Mouse (Mus musculus): ENCODE measurements at regions not wholly inside any gene's neighbourhood (a gene's known extent, or its start where the extent isn't known, plus 50 kb on each side); places are given as distances from the start of the nearest gene placed in this dataset.
"Not testable (repeated sequence)": the region's sequence is repeated elsewhere in the genome, so short reads cannot be mapped to it uniquely, and the experiment has no call there.

DNA sequence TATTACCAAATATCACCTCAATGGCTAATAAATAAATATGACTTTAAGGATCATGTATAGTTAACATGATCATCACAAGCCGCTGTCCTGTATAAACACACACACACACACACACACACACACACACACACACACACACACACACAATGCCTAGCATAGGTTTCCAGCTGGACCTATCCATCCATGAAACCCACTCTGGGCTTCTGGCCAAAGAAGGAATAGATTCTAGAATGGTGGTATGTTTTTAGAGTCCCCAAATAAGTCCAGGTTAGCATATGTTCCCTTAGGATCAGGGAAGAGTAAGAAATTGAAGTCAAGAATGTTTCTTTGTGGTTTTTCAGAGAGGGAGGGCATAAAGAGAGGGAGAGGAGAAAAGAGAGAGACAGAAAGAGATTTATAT is 110.6 kb upstream of the Ndn start:
- Histone ChIP-seq H3K9ac (ENCODE audit: low read depth, low read length) (no peak overlapping the region), H3K4me1 (ENCODE audit: control insufficient read depth, insufficient read depth, low read length) (no peaks in the 10 kb centered on the region), H3K9me3 (ENCODE audit: control insufficient read depth, low read length) (no peaks in the 10 kb centered on the region), H3K27ac (ENCODE audit: low read depth, low read length) (no peak overlapping the region), H3K27me3 (ENCODE audit: control insufficient read depth, insufficient read depth, low read length) (no peaks in the 10 kb centered on the region), H3K4me3 (ENCODE audit: low read length) (no peak overlapping the region), H3K4me2 (replicated peaks; ENCODE audit: low read depth, low read length) (no peak overlapping the region), H3K36me3 (ENCODE audit: control insufficient read depth, insufficient read depth, low read length) (no peaks in the 10 kb centered on the region)
- WGBS, result 79% methylated on average over 1 of the region's 1 CpGs
- no peak for ATAC-seq (ENCODE audit: low FRiP score, low TSS enrichment)

DNA sequence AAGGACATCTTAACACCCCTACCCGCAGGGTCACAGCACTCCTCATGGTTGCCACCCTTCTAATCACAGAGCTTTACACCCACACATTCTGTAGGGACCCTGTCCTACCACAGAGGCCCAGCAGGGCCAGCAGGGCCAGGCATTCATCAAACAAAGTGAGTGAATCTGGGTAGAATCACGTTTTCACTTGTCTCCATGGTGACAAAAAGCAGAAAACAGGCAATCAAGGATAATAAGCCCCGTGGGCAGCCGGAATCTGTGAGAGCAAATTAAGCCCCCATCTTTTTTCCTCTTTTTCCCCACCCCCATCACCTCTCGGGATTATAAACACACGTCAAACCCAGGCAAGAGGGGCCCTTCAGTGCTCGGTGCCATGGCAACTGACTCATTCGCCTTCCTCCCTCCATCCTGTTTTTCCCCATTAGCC is 84.7 kb upstream of the Ndn start:
- no peak overlapping the region for H3K27ac ChIP-seq (ENCODE audit: low read depth, low read length)
- no peak overlapping the region for H3K4me3 ChIP-seq (ENCODE audit: low read length)
- 46% methylated on average over 8 of the region's 8 CpGs for WGBS
- H3K9me3 ChIP-seq (ENCODE audit: control insufficient read depth, low read length), result no peaks in the 10 kb centered on the region
- H3K27me3 ChIP-seq (ENCODE audit: control insufficient read depth, insufficient read depth, low read length), result no peaks in the 10 kb centered on the region
- H3K4me2 ChIP-seq (replicated peaks; ENCODE audit: low read depth, low read length), result no peak overlapping the region
- no peaks in the 10 kb centered on the region for H3K36me3 ChIP-seq (ENCODE audit: control insufficient read depth, insufficient read depth, low read length)
- no peak for ATAC-seq (ENCODE audit: low FRiP score, low TSS enrichment)
- no peaks in the 10 kb centered on the region for H3K4me1 ChIP-seq (ENCODE audit: control insufficient read depth, insufficient read depth, low read length)
- H3K9ac ChIP-seq (ENCODE audit: low read depth, low read length), result no peak overlapping the region

DNA sequence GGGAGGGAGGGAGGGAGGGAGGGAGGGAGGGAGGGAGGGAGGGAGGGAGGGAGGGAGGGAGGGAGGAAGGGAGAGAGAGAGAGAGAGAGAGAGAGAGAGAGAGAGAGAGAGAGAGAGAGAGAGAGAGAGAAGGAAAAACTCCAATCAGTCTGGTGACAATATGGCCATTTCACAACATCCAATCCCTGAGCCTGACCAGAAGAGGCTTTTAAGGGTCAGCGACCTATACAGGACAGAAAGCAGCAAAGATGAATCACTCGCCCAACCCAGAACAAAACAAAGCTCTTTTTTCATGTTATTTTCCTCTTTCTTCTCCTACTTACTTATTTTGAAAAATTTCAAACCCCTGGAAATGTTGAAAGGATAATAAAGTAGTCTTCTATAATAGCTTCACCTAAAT is 84.2 kb upstream of the Ndn start:
- H3K9me3 ChIP-seq (ENCODE audit: control insufficient read depth, low read length); H3K4me1 ChIP-seq (ENCODE audit: control insufficient read depth, insufficient read depth, low read length); H3K36me3 ChIP-seq (ENCODE audit: control insufficient read depth, insufficient read depth, low read length); H3K27ac ChIP-seq (ENCODE audit: low read depth, low read length); H3K4me2 ChIP-seq (replicated peaks; ENCODE audit: low read depth, low read length); H3K9ac ChIP-seq (ENCODE audit: low read depth, low read length); H3K27me3 ChIP-seq (ENCODE audit: control insufficient read depth, insufficient read depth, low read length); H3K4me3 ChIP-seq (ENCODE audit: low read length); ATAC-seq (ENCODE audit: low FRiP score, low TSS enrichment): not testable (repeated sequence)
- 70% methylated on average over 2 of the region's 2 CpGs for WGBS

GRCm38 (mm10) chr7:62269156-62269855 is 77.1 kb upstream of the Ndn start:
- Histone ChIP-seq H3K4me1 (ENCODE audit: control insufficient read depth, insufficient read depth, low read length) (no peaks in the 10 kb centered on the region), H3K36me3 (ENCODE audit: control insufficient read depth, insufficient read depth, low read length) (no peaks in the 10 kb centered on the region), H3K27ac (ENCODE audit: low read depth, low read length) (no peak overlapping the region), H3K4me3 (ENCODE audit: low read length) (no peak overlapping the region), H3K4me2 (replicated peaks; ENCODE audit: low read depth, low read length) (no peak overlapping the region), H3K9ac (ENCODE audit: low read depth, low read length) (no peak overlapping the region), H3K9me3 (ENCODE audit: control insufficient read depth, low read length) (no peaks in the 10 kb centered on the region), H3K27me3 (ENCODE audit: control insufficient read depth, insufficient read depth, low read length) (no peaks in the 10 kb centered on the region)
- no peak for ATAC-seq (ENCODE audit: low FRiP score, low TSS enrichment)
- WGBS, result 45% methylated on average over 1 of the region's 1 CpGs

- Histone ChIP-seq H3K36me3 (ENCODE audit: control insufficient read depth, insufficient read depth, low read length) (no peaks in the 10 kb centered on the region), H3K4me2 (replicated peaks; ENCODE audit: low read depth, low read length) (no peak overlapping the region), H3K4me3 (ENCODE audit: low read length) (no peak overlapping the region), H3K27me3 (ENCODE audit: control insufficient read depth, insufficient read depth, low read length) (no peaks in the 10 kb centered on the region), H3K4me1 (ENCODE audit: control insufficient read depth, insufficient read depth, low read length) (no peaks in the 10 kb centered on the region), H3K9me3 (ENCODE audit: control insufficient read depth, low read length) (no peaks in the 10 kb centered on the region), H3K27ac (ENCODE audit: low read depth, low read length) (no peak overlapping the region), H3K9ac (ENCODE audit: low read depth, low read length) (no peak overlapping the region)
- ATAC-seq (ENCODE audit: low FRiP score, low TSS enrichment), result no peak
- 68% methylated on average over 2 of the region's 2 CpGs for WGBS
Measured at GRCm38 (mm10) chr7:62276219-62276618, 70.2 kb upstream of the Ndn start.

DNA sequence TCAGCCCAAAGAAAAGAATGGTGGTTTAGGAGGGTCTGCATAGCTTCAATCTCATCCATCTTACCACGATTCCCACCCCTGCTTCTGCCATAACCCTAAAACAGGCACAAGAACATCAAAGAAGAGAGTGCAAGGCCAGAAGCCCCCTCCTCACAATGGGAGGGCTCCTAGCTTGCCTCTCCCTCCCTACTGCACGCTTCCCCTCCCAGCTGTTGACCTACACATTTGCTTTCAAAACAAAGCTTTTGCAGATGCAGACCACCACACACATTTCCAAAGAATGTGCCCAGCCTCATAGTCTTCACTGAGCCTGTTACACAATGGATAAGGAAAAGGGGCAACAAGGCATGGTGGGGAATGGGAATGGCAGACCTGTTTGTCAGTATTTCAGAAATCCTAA is 67.9 kb upstream of the Ndn start:
- H3K9me3 ChIP-seq (ENCODE audit: control insufficient read depth, low read length), result no peaks in the 10 kb centered on the region
- no peaks in the 10 kb centered on the region for H3K4me1 ChIP-seq (ENCODE audit: control insufficient read depth, insufficient read depth, low read length)
- WGBS, result 58% methylated on average over 2 of the region's 2 CpGs
- no peak for ATAC-seq (ENCODE audit: low FRiP score, low TSS enrichment)
- H3K4me2 ChIP-seq (replicated peaks; ENCODE audit: low read depth, low read length), result no peak overlapping the region
- no peaks in the 10 kb centered on the region for H3K36me3 ChIP-seq (ENCODE audit: control insufficient read depth, insufficient read depth, low read length)
- H3K4me3 ChIP-seq (ENCODE audit: low read length), result no peak overlapping the region
- no peak overlapping the region for H3K9ac ChIP-seq (ENCODE audit: low read depth, low read length)
- no peaks in the 10 kb centered on the region for H3K27me3 ChIP-seq (ENCODE audit: control insufficient read depth, insufficient read depth, low read length)
- no peak overlapping the region for H3K27ac ChIP-seq (ENCODE audit: low read depth, low read length)

DNA sequence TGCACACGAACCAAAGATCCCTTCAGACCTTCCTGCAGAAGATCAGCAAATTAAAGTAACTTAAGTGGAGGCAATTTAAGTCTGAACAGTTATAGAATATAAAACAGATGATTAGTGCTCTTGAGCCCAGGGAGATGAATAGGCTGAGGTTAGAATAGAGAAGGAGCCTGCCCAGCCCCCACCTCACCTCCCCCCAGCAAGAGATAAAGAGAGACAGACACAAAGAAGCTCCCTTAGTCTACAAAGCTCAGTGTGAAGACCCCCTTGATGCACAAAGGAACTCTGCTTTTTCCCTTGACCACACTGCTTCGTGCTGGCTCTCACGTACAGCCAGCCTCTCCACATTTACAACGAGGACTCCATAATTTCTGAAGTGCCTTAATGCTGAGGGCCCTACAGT is 67.3 kb upstream of the Ndn start:
- Histone ChIP-seq H3K4me3 (ENCODE audit: low read length) (no peak overlapping the region), H3K4me1 (ENCODE audit: control insufficient read depth, insufficient read depth, low read length) (no peaks in the 10 kb centered on the region), H3K9ac (ENCODE audit: low read depth, low read length) (no peak overlapping the region), H3K4me2 (replicated peaks; ENCODE audit: low read depth, low read length) (no peak overlapping the region), H3K9me3 (ENCODE audit: control insufficient read depth, low read length) (no peaks in the 10 kb centered on the region), H3K27me3 (ENCODE audit: control insufficient read depth, insufficient read depth, low read length) (no peaks in the 10 kb centered on the region), H3K36me3 (ENCODE audit: control insufficient read depth, insufficient read depth, low read length) (no peaks in the 10 kb centered on the region), H3K27ac (ENCODE audit: low read depth, low read length) (no peak overlapping the region)
- 72% methylated on average over 4 of the region's 4 CpGs for WGBS
- ATAC-seq (ENCODE audit: low FRiP score, low TSS enrichment), result no peak

Data from kidney, embryonic 14.5 days (tissue).